ENCODE assay signal across 27 mouse cellular contexts in the genomic region with DNA sequence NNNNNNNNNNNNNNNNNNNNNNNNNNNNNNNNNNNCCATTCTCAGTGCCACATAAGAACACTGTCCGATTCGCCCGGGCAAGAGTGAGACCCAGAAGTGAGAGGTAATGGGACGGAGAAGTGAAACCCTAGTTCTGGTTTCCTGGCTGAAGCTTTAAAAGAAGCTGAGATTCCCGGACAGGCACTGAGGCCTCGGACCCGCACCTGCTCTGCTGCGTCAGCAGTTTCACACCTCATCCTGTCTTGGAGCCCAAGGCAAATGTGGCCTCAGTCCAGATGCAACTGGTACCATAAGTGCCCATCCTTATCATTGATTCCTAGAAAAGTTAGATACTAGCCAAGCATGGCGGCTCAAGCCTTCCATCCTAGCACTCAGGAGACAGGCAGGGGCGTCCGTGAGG. TPM values are rescaled to one million over a fixed set of nuclear protein-coding genes. Genes with fewer than 3 reads are reported as not detected.
DNase-seq lines count a peak whose midpoint lies in the region; ATAC-seq and TF ChIP-seq lines count a peak whose summit lies in the region.
"Had no signal": no experiment of that assay in that cellular context is flagged by ENCODE, and none has a peak within 500 bp of the region (broad histone marks: within the 10 kb centered on the region; RNA-seq: fewer than 3 reads in every experiment).

No protein-coding gene starts in this region.

- H3K79me2 ChIP-seq in CH12.LX (replicated peaks; ENCODE audit: control insufficient read depth, extremely low read depth, insufficient read depth, poor library complexity, severe bottlenecking) (0 out of 2 replicates have a peak, but pooled peaks cover 3% of the 10 kb centered on the region), MEL (ENCODE audit: control insufficient read depth, insufficient read depth, low read length, poor library complexity) (peaks cover 23% of the 10 kb centered on the region), myocyte (ENCODE audit: control insufficient read depth, insufficient read depth) (peaks cover 24% of the 10 kb centered on the region)

- DNase-seq in CH12.LX (ENCODE audit: extremely low read depth) = no peak
- no peak for DNase-seq in MEL (ENCODE audit: low read depth, low spot score)
- no peak for DNase-seq in testis, postnatal 10 days (ENCODE audit: low spot score)
- no peak for DNase-seq in adrenal gland, adult (ENCODE audit: inconsistent age in 2 of 2, low spot score in 1 of 2)
- DNase-seq: adrenal gland, adult 2 months; adrenal gland, postnatal 14 days; B cell, adult 2 months; cerebellum, adult 11 months; cerebellum, adult 9-11 months; gastrocnemius, postnatal 10 days; gastrocnemius, postnatal 36 days; heart, adult 11 months; heart, postnatal 10 days; heart, postnatal 36 days had no signal

- no peaks in the 10 kb centered on the region for H3K9me3 ChIP-seq in intestine, embryonic 15.5 days
- no peaks in the 10 kb centered on the region for H3K9me3 ChIP-seq in intestine, postnatal 0 days (ENCODE audit: control insufficient read depth)
- H3K9me3 ChIP-seq in CH12.LX (replicated peaks; ENCODE audit: low read length) (no peaks in the 10 kb centered on the region), MEL (replicated peaks; ENCODE audit: insufficient read depth, low read length) (no peaks in the 10 kb centered on the region)
- no peaks in the 10 kb centered on the region for H3K9me3 ChIP-seq in forebrain, embryonic 15.5 days
- H3K9me3 ChIP-seq: embryonic facial prominence, embryonic 12.5 days; embryonic facial prominence, embryonic 15.5 days; heart, embryonic 15.5 days had no signal

- in situ Hi-C loops in CH12.LX (cut with MboI; ENCODE audit: low pct_ligation_motif_present, low pct_unique_long_range_greater_than_20kb, low sequenced_read_pairs) = no loop called here

- H3K4me2 ChIP-seq in intestine, embryonic 15.5 days (replicated peaks) = 0 out of 2 replicates have a peak overlapping the region, but pooled peaks have one; percentile 3
- no peak overlapping the region for H3K4me2 ChIP-seq in intestine, postnatal 0 days (replicated peaks; ENCODE audit: low read depth)
- H3K4me2 ChIP-seq in CH12.LX (ENCODE audit: insufficient read depth, low read depth, poor library complexity, severe bottlenecking) = peak overlapping the region; percentile 39; the same call in 1 of the 2 replicates
- no peak overlapping the region for H3K4me2 ChIP-seq in myocyte (ENCODE audit: low read depth)
- H3K4me2 ChIP-seq in forebrain, embryonic 15.5 days (replicated peaks) = no peak overlapping the region
- H3K4me2 ChIP-seq: embryonic facial prominence, embryonic 12.5 days; embryonic facial prominence, embryonic 15.5 days; heart, embryonic 11.5 days; heart, embryonic 15.5 days; hindbrain, embryonic 14.5 days had no signal

- no peak overlapping the region for H3K9ac ChIP-seq in intestine, embryonic 15.5 days
- no peak overlapping the region for H3K9ac ChIP-seq in intestine, postnatal 0 days (ENCODE audit: low read depth, low read length)
- H3K9ac ChIP-seq in CH12.LX (ENCODE audit: insufficient read depth, low read depth) (no peak overlapping the region), MEL (ENCODE audit: control insufficient read depth, low read depth, low read length, poor library complexity, severe bottlenecking) (no peak overlapping the region)
- H3K9ac ChIP-seq in forebrain, embryonic 15.5 days (replicated peaks) = no peak overlapping the region
- H3K9ac ChIP-seq: embryonic facial prominence, embryonic 12.5 days; embryonic facial prominence, embryonic 15.5 days; heart, embryonic 15.5 days; hindbrain, embryonic 14.5 days had no signal

- no peak overlapping the region; the same call in 1 of the 2 replicates for H3K27ac ChIP-seq in intestine, embryonic 15.5 days
- H3K27ac ChIP-seq in intestine, postnatal 0 days (ENCODE audit: low read depth, low read length) = no peak overlapping the region
- H3K27ac ChIP-seq in CH12.LX (ENCODE audit: insufficient read depth, low read depth) (no peak overlapping the region), MEL (ENCODE audit: control insufficient read depth, low read depth, low read length) (no peak overlapping the region)
- H3K27ac ChIP-seq in forebrain, embryonic 15.5 days (replicated peaks) = no peak overlapping the region
- H3K27ac ChIP-seq: embryonic facial prominence, embryonic 12.5 days; embryonic facial prominence, embryonic 15.5 days; heart, embryonic 15.5 days; hindbrain, embryonic 14.5 days; hindbrain, postnatal 0 days had no signal

- no peak for TF ChIP-seq RAD21 in CH12.LX (IDR thresholded peaks at IDR 0.05; ENCODE audit: low read depth, low read length)
- TF ChIP-seq RAD21 in MEL (IDR thresholded peaks at IDR 0.05; ENCODE audit: low read depth, low read length) = no peak

- 85% methylated on average over 11 of the region's 11 CpGs for WGBS in intestine, embryonic 15.5 days
- 74% methylated on average over 11 of the region's 11 CpGs for WGBS in intestine, postnatal 0 days
- 94% methylated on average over 11 of the region's 11 CpGs for WGBS in forebrain, embryonic 15.5 days

- H3ac ChIP-seq in myocyte (ENCODE audit: control insufficient read depth, insufficient read length) = no peak overlapping the region

- peaks cover 18% of the 10 kb centered on the region for H3K4me1 ChIP-seq in intestine, embryonic 15.5 days (replicated peaks)
- 0 out of 2 replicates have a peak, but pooled peaks cover 5% of the 10 kb centered on the region for H3K4me1 ChIP-seq in intestine, postnatal 0 days (replicated peaks; ENCODE audit: control insufficient read depth, insufficient read depth, low read length)
- H3K4me1 ChIP-seq in CH12.LX (ENCODE audit: control insufficient read depth in 1 of 2, insufficient read depth in 2 of 2) (peaks cover 11 to 48% of the 10 kb centered on the region in 2 experiments), MEL (ENCODE audit: control insufficient read depth in 1 of 2, insufficient read depth in 2 of 2, low read length in 2 of 2) (peaks cover 20 to 46% of the 10 kb centered on the region in 2 experiments)
- H3K4me1 ChIP-seq in forebrain, embryonic 15.5 days = peaks cover 21% of the 10 kb centered on the region

- no peak for TF ChIP-seq CTCF in intestine, postnatal 0 days (IDR thresholded peaks at IDR 0.05; ENCODE audit: low read depth)
- TF ChIP-seq CTCF in CH12.LX (conservative IDR thresholded peaks at IDR 0.05 in 1 of 2, IDR thresholded peaks at IDR 0.05 in 1 of 2; ENCODE audit: low read depth in 2 of 2, low read length in 2 of 2) (no peak), MEL (IDR thresholded peaks at IDR 0.05 in 2 of 3, conservative IDR thresholded peaks at IDR 0.05 in 1 of 3; ENCODE audit: control insufficient read depth in 1 of 3, insufficient read depth in 1 of 3, low read depth in 2 of 3, low read length in 3 of 3, poor library complexity in 1 of 3, severe bottlenecking in 1 of 3) (no peak)

- TF ChIP-seq POLR2A in CH12.LX (IDR thresholded peaks at IDR 0.05; ENCODE audit: low read depth, low read length) (no peak), MEL (IDR thresholded peaks at IDR 0.05; ENCODE audit: control insufficient read depth in 1 of 2, insufficient read depth in 1 of 2, low read depth in 1 of 2, low read length in 2 of 2, poor library complexity in 1 of 2) (no peak), myocyte (IDR thresholded peaks at IDR 0.05; ENCODE audit: insufficient read length, low read depth) (no peak)

- H3K36me3 ChIP-seq in intestine, embryonic 15.5 days = peaks cover 21% of the 10 kb centered on the region
- peaks cover 25% of the 10 kb centered on the region for H3K36me3 ChIP-seq in intestine, postnatal 0 days (ENCODE audit: control insufficient read depth, insufficient read depth)
- H3K36me3 ChIP-seq in CH12.LX (replicated peaks in 1 of 2; ENCODE audit: control insufficient read depth in 1 of 2, insufficient read depth in 1 of 2, low read length in 1 of 2) (peaks cover 16 to 28% of the 10 kb centered on the region in 2 experiments), MEL (ENCODE audit: control insufficient read depth in 1 of 2, insufficient read depth in 2 of 2, low read length in 2 of 2) (peaks cover 5 to 42% of the 10 kb centered on the region in 2 experiments), myocyte (ENCODE audit: control insufficient read depth, insufficient read depth) (peaks cover 13% of the 10 kb centered on the region)
- H3K36me3 ChIP-seq in forebrain, embryonic 15.5 days = peaks cover 29% of the 10 kb centered on the region

- no peak for ATAC-seq in intestine, embryonic 15.5 days
- ATAC-seq in intestine, postnatal 0 days = no peak
- no peak for ATAC-seq in forebrain, embryonic 15.5 days (replicated peaks)
- ATAC-seq: forebrain, embryonic 14.5 days; hindbrain, postnatal 0 days; inflammation-experienced regulatory T-cells, adult 6 months; Patski had no signal

- no peak overlapping the region for H3K4me3 ChIP-seq in intestine, embryonic 15.5 days (replicated peaks)
- no peak overlapping the region for H3K4me3 ChIP-seq in intestine, postnatal 0 days (ENCODE audit: low read depth, low read length)
- H3K4me3 ChIP-seq in CH12.LX (replicated peaks in 1 of 3; ENCODE audit: low read depth in 2 of 3, low read length in 2 of 3, poor library complexity in 1 of 3) = no peak overlapping the region
- H3K4me3 ChIP-seq in MEL (ENCODE audit: control insufficient read depth in 1 of 2, insufficient read depth in 1 of 2, low read depth in 2 of 2, low read length in 2 of 2) = no peak overlapping the region
- no peak overlapping the region for H3K4me3 ChIP-seq in myocyte
- H3K4me3 ChIP-seq in forebrain, embryonic 15.5 days = no peak overlapping the region
- H3K4me3 ChIP-seq: embryonic facial prominence, embryonic 12.5 days; embryonic facial prominence, embryonic 15.5 days; heart, embryonic 15.5 days had no signal

- no peaks in the 10 kb centered on the region for H3K27me3 ChIP-seq in intestine, embryonic 15.5 days (replicated peaks)
- H3K27me3 ChIP-seq in intestine, postnatal 0 days (replicated peaks; ENCODE audit: control insufficient read depth, insufficient read depth, low read length) = no peaks in the 10 kb centered on the region
- H3K27me3 ChIP-seq in CH12.LX (replicated peaks) = no peaks in the 10 kb centered on the region
- no peaks in the 10 kb centered on the region for H3K27me3 ChIP-seq in MEL (ENCODE audit: control insufficient read depth in 1 of 2, insufficient read depth in 2 of 2, low read length in 2 of 2)
- no peaks in the 10 kb centered on the region for H3K27me3 ChIP-seq in myocyte (ENCODE audit: control insufficient read depth, insufficient read depth, insufficient read length)
- no peaks in the 10 kb centered on the region for H3K27me3 ChIP-seq in forebrain, embryonic 15.5 days
- H3K27me3 ChIP-seq: embryonic facial prominence, embryonic 12.5 days; embryonic facial prominence, embryonic 15.5 days; heart, embryonic 15.5 days; Patski had no signal

- dilution Hi-C loops in CH12.LX (cut with MboI; ENCODE audit: extremely low pct_ligation_motif_present, extremely low pct_unique_long_range_greater_than_20kb, low sequenced_read_pairs) = no loop called here

- TF ChIP-seq EP300 in CH12.LX (IDR thresholded peaks at IDR 0.05; ENCODE audit: low read length) (0 out of 2 replicates have a peak, but pooled peaks have one; percentile 48), MEL (IDR thresholded peaks at IDR 0.05; ENCODE audit: low read depth in 1 of 2, low read length in 2 of 2) (no peak)

RNA-seq across cellular contexts. Expression of a gene that starts 3.3 kb away (rescaled TPM):
- 57.8 and 59.3 TPM in 2 replicates for polyA plus RNA-seq in intestine, embryonic 15.5 days (2015; fragmentation: Nextera tagmentation; extraction: Ambion mirVana)
- polyA plus RNA-seq in intestine, postnatal 0 days (2015; fragmentation: Nextera tagmentation; extraction: Ambion mirVana) = 57.5 and 58.5 TPM in 2 replicates
- 10.9 and 11.8 TPM in 2 replicates for total RNA-seq in CH12.LX (2012; rRNA removed)
- total RNA-seq in CH12.LX (2014; rRNA removed) = 7.4 and 7.7 TPM in 2 replicates
- polyA plus RNA-seq in CH12.LX (2012; ENCODE audit: insufficient read length, low read depth) = 13.2 and 16.5 TPM in 2 replicates
- 22.3 and 31.0 TPM in 2 replicates for total RNA-seq in MEL (2012; rRNA removed)
- polyA plus RNA-seq in MEL (2012; ENCODE audit: insufficient read depth in 1 of 2, insufficient read length in 2 of 2, low read depth in 1 of 2, low replicate concordance in 2 of 2, missing spikeins in 1 of 2) = 10 to 100 TPM in 1 of 2 experiments, not detected in 1; 30.0 TPM
- polyA plus RNA-seq in myocyte (2012; fragmentation: generic; extraction: Trizol) = 31.8 TPM
- polyA plus RNA-seq in forebrain, embryonic 15.5 days (2015; fragmentation: Nextera tagmentation; extraction: Ambion mirVana) = 47.6 and 48.5 TPM in 2 replicates

RNA-seq across cellular contexts. Expression of a gene that starts 52.7 kb away (rescaled TPM):
- 50.6 and 57.6 TPM in 2 replicates for polyA plus RNA-seq in intestine, embryonic 15.5 days (2015; fragmentation: Nextera tagmentation; extraction: Ambion mirVana)
- polyA plus RNA-seq in intestine, postnatal 0 days (2015; fragmentation: Nextera tagmentation; extraction: Ambion mirVana) = 15.9 and 17.3 TPM in 2 replicates
- total RNA-seq in CH12.LX (2012; rRNA removed) (58.2 and 63.0 TPM in 2 replicates), CH12.LX (2014; rRNA removed) (84.9 and 87.5 TPM in 2 replicates), MEL (2012; rRNA removed) (88.2 and 116 TPM in 2 replicates)
- polyA plus RNA-seq in CH12.LX (2012; ENCODE audit: insufficient read length, low read depth) (51.9 and 57.0 TPM in 2 replicates), MEL (2012; ENCODE audit: insufficient read depth in 1 of 2, insufficient read length in 2 of 2, low read depth in 1 of 2, low replicate concordance in 2 of 2, missing spikeins in 1 of 2) (10 to 100 TPM in 1 of 2 experiments, not detected in 1; 86.1 TPM), myocyte (2012; fragmentation: generic; extraction: Trizol) (25.3 TPM)
- 52.6 and 57.3 TPM in 2 replicates for polyA plus RNA-seq in forebrain, embryonic 15.5 days (2015; fragmentation: Nextera tagmentation; extraction: Ambion mirVana)

RNA-seq across cellular contexts. Expression of a gene that starts 52.8 kb away (rescaled TPM):
- polyA plus RNA-seq in intestine, embryonic 15.5 days (2015; fragmentation: Nextera tagmentation; extraction: Ambion mirVana) = 85.0 and 88.3 TPM in 2 replicates
- polyA plus RNA-seq in intestine, postnatal 0 days (2015; fragmentation: Nextera tagmentation; extraction: Ambion mirVana) = 37.3 and 39.0 TPM in 2 replicates
- total RNA-seq in CH12.LX (2012; rRNA removed) (50.8 and 68.3 TPM in 2 replicates), CH12.LX (2014; rRNA removed) (98.0 and 107 TPM in 2 replicates), MEL (2012; rRNA removed) (96.6 and 119 TPM in 2 replicates)
- polyA plus RNA-seq in CH12.LX (2012; ENCODE audit: insufficient read length, low read depth) (104 and 111 TPM in 2 replicates), MEL (2012; ENCODE audit: insufficient read depth in 1 of 2, insufficient read length in 2 of 2, low read depth in 1 of 2, low replicate concordance in 2 of 2, missing spikeins in 1 of 2) (100 to 1,000 TPM; 126 to 599 TPM), myocyte (2012; fragmentation: generic; extraction: Trizol) (37.6 TPM)
- 70.3 and 70.5 TPM in 2 replicates for polyA plus RNA-seq in forebrain, embryonic 15.5 days (2015; fragmentation: Nextera tagmentation; extraction: Ambion mirVana)

Comparison
In these comparisons a context has a peak if more than half of its experiments do, and no peak if none do; other contexts are left out.
1. H3K4me2 ChIP-seq: peak in intestine, embryonic 15.5 days (single experiment) and CH12.LX (single experiment); none in intestine, postnatal 0 days (single experiment), myocyte (single experiment) and forebrain, embryonic 15.5 days (single experiment).